Mouse (Mus musculus): ENCODE data around the gene Adprh.
"Not testable (repeated sequence)": the region's sequence is repeated elsewhere in the genome, so short reads cannot be mapped to it uniquely, and the experiment has no call there.

Adprh gene

DNA sequence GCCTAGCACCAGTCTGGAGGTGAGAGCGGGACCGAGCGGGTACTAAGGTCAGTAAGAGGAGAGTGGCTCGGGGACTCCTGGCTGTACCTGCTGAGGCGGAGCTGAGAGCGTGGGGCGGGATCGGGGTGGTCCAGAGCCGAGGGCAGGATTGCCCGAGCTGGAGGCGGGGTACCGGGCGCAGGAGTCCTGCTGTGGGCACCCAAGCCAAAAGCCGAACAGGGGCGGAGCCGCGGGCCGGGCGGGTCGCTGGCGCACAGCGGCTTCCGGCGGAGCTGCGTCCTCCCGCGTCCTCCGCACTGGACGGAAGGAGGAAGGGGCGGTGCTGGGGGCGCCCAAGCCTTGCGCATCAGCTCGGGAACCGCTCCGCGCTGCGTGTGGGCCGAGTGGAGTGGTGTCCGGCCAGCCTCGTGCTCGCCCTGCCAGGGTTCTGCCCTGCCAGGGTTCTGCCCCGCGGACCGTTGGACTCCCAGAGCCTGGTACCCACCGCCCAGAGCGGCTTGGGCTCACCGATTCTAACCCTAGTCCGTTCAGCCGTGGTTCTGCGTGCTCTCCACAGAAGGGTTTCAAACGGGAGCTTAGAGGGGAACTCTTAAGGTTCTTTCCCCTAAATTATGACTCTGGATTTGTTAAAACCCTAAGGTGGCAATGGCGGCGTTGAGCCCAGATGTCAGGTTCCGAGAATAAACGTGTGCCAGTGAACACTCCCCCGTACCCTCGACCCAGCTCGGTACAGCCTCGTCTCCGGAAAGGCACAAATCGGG lies at the start of gene Adprh:
Gene Adprh, minus strand, starts transcription at position 262 of the 761 bp plus-strand sequence.
- peak; percentile 98 for DNase-seq (ENCODE audit: extremely low read depth, insufficient read length, low spot score)

DNA sequence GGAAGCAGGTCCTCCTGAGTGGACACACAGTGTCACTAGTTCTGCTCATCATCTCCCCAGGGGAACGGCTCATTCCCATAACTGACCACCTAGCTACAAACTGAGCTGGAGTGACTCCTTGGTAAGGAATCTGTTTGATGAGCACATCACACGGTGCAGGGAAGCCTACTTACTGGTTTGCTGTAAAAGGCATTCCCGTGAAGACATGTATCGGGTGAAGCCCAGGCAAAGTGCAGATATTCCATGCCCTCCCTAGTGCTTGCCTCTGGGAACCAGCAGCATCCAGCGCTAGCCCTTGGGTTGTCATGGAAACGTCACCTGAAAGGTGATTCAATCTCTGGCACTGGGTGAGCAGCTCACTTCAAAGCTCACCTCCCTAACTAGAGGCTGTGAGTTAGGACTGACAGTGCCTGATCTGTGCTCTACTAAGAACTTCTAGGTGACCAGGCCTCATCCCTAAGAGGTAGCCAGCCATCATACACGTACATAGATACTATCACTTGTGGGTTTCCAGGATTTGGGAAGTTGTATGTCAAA lies 44.2 kb upstream of the Adprh start:
- no peak for DNase-seq (ENCODE audit: extremely low read depth, insufficient read length, low spot score)

DNA sequence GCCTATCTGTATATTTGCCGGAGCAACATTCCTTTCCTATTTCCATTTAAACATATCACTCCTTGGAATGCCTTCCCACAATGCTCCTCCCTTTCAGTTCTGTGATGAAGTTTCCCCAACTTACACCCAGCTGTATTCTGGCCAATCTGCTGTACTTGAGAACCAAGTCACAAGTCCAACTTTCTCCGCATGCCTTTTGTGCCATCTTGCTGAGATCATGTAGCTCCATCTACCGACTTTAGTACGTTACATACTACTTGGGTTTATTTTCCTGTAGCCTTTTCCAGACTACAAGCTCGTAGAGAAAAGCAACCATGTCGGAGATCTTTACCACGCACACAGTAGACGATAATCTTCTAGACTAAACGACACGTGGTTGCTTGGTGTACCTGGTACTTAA lies 41.4 kb upstream of the Adprh start:
- no peak for DNase-seq (ENCODE audit: extremely low read depth, insufficient read length, low spot score)

DNA sequence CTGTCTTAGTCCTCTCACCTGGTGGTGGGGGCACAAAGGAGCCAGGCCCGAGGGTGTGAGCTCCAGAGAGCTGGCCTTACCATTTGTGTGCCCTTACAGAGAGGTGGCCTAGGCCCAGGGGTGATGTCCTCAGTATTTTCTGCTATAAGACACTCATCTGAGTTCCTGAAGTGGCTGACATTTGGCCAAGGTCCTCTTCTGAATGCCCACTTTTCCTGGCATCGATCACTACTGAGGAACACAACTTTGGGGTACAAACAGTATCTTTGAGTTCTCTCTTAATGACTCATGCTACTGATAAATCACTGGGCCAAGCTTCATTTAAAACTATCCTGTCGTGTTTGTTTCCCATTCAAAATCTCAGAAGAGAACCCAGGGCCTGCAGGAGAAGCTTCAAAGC lies 40.0 kb upstream of the Adprh start:
- DNase-seq (ENCODE audit: extremely low read depth, insufficient read length, low spot score), result no peak

DNA sequence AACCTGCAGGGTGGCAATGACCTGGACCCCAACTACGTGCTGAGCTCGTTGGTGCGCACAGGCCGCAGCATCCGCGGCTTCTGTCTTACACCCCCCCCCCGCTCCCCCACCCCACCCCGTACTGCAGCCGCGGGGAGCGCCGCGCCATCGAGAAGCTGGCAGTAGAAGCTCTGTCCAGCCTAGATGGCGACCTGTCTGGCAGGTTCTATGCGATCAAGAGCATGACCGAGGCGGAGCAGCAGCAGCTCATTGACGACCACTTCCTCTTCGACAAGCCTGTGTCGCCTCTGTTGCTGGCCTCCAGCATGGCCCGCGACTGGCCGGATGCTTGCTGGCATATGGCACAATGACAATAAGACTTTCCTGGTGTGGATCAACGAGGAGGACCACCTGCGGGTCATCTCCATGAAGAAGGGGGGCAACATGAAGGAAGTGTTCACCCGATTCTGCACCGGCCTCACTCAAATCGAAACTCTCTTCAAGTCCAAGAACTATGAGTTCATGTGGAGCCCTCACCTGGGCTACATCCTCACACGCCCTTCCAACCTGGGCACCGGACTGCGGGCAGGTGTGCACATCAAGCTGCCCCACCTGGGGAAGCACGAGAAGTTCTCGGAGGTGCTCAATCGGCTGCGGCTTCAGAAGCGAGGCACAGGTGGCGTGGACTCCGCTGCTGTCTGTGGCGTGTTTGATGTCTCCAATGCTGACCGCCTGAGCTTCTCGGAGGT lies 31.2 kb upstream of the Adprh start:
- DNase-seq (ENCODE audit: extremely low read depth, insufficient read length, low spot score), result no peak

DNA sequence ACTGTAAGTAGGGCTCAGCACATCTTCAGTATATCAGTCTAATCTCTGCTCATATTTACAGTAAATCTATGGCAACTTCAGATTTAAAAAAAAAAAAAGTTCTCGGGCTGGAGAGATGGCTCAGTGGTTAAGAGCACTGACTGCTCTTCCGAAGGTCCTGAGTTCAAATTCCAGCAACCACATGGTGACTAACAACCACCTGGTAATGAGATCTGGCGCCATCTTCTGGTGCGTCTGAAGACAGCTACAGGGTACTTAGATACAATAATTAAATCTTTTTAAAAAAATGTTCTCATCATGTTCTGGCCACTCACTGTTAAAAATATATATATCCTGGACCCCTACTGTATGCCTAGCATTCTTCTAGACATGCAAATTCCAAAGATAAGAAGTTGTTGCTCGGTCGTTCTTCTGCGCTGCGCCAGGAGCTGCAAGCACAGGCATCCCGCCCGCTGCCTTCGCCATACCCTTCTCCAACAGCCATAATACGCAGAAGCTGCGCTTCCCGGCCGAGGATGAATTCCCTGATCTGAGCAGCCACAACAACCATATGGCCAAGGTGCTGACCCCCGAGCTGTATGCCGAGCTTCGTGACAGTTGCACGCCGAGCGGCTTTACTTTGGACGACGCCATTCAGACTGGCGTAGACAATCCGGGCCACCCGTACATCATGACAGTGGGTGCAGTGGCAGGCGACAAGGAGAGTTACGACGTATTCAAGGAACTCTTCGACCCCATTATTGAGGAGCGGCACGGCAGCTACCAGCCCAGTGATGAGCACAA lies 30.5 kb upstream of the Adprh start:
- no peak for DNase-seq (ENCODE audit: extremely low read depth, insufficient read length, low spot score)

DNA sequence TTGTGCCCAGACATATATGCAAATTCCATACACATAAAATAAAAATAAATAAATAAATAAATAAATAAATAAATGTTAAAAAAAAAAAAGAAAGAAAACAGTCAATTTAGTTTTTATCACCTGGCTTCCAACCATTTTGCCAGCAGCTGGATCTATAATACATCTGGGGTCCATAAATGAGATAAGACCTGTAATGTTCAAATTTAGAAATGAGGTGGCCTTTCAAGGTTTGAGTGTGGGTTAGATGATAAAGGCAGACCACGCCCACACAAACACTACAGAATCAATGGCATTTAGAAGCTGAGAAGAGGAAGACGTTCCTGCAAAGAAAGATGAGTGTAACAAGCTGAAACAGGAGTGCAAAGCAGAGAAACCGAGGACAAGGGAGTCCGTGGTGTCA lies 28.8 kb upstream of the Adprh start:
- no peak for DNase-seq (ENCODE audit: extremely low read depth, insufficient read length, low spot score)

DNA sequence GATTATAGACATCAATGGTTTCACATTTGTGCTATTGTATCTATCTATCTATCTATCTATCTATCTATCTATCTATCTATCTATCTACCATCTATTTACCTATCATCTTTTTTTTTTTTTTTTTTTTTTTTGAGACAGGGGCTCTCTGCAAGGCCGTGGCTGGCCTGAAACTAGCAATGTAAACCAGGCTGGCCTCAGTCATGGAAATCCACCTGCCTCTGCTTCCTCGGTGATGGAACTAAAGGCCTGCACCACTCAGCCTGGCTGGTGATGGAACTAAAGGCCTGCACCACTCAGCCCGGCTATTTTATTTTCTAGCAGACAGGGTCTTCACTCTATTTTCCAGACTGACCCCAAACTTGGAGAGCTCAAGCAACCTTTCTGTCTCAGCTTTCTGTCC lies 25.8 kb upstream of the Adprh start:
- no peak for DNase-seq (ENCODE audit: extremely low read depth, insufficient read length, low spot score)

DNA sequence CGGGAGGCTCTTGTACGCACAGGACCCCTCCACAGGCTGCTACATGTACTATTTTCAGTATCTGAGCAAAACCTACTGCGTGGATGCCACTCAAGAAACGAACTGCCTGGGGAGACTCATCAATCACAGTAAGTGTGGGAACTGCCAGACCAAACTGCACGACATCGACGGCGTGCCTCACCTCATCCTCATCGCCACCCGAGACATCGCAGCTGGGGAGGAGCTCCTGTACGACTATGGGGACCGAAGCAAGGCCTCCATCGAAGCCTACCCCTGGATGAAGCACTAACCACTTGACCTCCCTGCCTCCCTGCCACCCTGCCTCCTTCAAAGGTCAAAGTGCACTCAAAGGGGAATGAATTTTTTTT lies 24.7 kb upstream of the Adprh start:
- DNase-seq (ENCODE audit: extremely low read depth, insufficient read length, low spot score), result not testable (repeated sequence)

DNA sequence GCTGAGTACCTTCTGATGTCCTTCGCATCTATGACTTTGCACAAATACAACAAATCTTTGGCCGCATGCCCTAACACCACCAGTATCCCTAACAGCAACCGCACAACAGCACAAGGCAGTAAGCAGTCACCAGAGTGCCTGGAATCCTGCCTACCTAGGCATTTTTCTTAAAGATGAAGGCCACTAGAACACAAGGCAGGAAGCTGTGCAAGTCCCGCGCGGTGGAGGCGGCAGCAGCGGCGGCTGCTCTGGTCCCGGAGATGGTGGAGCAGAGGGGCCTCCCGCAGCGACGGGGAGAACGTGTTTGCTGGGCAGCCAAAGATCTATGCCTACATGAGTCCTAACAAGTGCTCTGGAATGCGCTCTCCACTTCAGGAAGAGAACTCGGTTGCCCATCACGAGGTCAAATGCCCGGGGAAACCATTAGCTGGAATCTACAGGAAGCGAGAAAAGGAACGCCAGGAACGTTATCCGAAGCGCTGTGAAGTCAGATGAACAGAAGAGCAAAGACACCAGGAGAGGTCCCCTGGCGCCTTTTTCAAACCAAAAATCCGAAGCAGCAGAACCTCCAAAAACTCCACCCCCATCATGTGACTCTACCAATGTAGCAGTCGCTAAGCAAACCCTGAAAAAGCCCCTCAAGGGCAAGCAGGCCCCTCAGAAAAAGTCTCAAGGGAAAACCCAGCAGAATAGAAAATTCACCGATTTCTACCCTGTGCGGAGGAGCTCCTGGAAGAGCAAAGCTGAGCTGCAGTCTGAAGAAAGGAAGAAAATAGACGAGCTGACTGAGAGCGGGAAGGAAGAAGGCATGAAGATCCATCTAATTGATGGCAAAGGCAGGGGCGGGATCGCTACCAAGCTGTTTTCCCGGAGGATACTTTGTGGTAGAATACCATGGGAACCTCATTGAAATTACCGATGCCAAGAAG lies 24.1 kb upstream of the Adprh start:
- DNase-seq (ENCODE audit: extremely low read depth, insufficient read length, low spot score), result no peak

DNA sequence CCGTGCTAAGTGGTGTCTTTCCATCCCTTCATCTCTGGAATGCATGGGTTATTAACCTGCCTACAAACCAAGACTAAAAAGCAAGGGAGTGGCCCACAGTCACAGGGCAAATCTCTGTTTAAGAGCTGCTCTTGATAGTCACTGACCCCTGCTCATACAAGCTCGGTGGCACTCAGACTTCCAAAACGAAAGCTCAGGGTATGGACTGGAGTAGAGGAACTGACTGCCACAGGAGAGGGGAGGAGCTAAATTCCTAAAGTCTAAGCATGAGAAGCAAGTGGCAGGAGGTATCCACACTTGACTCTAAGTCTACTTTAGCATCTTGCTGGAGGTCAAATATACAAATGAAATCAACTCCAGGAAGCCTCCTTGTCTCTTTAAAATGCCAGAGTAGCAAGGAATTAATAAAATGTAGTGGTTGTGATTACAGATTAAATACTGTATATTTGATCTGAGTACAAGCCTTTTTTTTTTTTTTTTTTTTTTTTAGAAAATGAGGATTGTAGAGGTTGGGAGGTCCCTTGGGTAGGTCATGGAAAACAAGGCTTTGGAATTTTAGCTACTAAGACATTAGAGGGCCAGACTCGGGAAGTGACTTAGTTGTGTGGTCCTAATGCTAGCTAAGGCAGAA lies 23.3 kb upstream of the Adprh start:
- DNase-seq (ENCODE audit: extremely low read depth, insufficient read length, low spot score), result no peak

DNA sequence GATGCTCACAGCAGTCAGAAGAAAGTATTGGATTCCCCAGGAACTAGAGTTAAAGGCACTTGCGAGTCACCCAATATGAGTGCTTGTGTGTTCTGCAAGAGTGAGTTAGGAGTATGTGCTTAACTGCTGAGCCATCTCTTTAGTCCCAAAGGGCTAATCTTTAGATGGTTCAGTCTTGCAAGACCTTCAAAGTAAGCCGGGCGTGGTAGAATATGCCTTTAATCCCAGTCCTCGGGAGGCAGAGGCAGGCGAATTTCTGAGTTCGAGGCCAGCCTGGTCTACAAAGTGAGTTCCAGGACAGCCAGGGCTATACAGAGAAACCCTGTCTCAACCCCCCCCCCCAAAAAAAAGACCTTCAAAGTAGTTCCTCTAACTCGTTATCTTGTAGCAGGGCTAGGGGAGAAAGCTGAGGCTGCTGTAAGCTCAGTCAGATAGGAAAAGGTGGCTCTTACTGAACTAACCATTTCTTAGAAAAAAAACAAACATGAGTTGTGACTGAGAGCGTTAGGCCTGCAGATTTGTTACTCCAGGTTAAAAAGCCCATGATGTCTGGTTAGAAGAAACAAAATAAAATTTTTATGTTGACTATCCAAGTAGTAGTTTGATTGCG lies 22.3 kb upstream of the Adprh start:
- no peak for DNase-seq (ENCODE audit: extremely low read depth, insufficient read length, low spot score)

DNA sequence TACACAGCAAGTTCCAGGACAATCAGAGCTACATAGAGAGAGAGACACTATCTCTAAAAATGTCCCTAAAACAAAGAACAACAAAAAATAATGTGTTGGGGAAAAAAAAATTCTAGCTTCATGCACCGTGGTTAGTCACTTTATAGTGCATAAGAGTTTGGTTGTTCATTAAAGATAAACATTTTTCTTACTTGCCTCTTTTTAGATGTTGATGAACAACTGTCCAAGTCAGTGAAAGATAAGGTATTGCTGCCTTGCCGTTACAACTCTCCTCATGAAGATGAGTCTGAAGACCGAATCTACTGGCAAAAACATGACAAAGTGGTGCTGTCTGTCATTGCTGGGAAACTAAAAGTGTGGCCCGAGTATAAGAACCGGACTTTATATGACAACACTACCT lies 21.2 kb upstream of the Adprh start:
- DNase-seq (ENCODE audit: extremely low read depth, insufficient read length, low spot score), result no peak

DNA sequence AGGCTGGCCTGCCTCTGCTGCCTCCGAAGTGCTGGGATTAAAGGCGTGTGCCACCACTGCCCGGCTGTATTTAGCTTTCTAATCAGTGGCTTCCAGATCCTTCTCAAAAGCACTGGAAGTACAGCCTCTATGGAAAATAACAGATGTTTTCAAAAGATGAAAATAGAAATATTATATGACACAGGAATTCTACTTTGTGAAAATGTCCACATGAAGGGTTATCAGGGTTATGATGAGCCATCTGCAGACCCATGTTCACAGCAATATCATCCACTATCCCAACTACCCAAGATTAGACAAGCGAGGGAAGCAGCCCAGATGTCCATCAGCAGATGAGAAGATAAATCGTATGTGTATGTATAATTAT lies 20.0 kb upstream of the Adprh start:
- no peak for DNase-seq (ENCODE audit: extremely low read depth, insufficient read length, low spot score)

DNA sequence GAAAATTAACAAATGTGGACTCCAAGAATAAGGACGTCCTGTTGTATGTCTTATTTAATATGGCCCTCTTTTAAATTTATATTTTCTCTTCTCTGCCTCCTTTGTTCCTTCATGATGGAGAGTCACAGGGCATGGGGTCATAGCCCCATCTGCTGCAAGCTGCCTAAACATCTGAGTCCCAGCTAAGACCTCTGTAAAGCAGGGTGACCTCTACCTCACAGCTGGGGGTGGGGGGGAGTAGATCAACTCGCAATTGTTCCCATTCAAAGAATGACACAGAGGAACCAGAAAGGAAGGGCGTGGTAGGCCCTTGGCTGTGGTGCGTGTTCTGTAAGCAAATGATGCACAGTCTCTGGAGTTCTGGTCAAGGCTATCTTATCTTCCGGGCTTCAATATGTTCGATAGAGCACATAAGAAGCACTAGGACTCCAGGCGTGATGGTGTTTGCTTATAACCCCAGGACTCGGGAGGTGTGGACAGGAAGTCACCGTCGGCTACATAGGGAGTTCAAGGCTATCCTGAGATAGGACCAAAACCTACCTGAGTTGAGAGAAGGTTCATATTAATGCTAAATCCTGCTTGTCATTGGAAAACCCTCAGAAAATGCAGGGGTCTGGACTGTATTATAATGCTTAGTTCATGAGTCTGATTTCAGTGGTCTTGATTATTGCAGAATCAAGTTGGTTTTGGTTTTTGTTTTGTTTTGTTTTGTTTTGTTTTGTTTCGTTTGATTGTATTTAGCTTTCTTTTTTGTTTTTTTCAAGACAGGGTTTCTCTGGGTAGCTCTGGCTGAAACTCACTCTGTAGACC lies 19.4 kb upstream of the Adprh start:
- no peak for DNase-seq (ENCODE audit: extremely low read depth, insufficient read length, low spot score)

DNA sequence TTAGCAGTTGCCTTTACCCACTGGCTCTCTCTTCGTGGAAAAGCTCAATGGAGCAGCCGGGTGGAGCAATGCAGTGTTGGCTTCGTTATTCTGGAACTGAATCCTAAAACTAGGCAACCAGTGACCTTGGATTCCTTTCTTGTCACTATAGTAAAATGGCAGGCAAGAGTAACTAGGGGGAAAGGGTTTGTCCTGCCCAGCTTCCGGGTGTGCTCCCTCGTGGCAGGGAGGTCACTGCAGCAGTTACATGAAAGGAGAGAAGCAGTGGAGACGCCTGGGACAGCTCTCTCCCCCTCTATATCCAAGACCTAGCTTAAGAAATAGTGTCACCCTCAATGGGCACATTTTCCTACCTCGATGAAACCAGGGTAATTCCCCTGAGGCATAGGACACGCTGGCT lies 16.9 kb upstream of the Adprh start:
- DNase-seq (ENCODE audit: extremely low read depth, insufficient read length, low spot score), result no peak

DNA sequence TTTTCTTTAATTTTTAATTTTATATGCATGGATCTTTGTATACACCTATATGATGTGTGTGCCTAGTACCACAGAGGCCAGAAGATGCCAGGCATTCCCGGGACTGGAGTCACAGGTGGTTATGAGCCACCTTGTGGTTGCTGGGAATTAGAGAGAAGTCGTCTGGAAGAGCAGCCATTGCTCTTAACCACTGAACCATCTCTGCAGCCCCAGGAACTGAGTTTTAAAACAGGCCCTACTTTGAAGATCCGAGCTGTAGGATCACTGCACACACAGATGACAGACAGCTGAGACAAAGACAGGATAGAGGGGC lies 16.2 kb upstream of the Adprh start:
- DNase-seq (ENCODE audit: extremely low read depth, insufficient read length, low spot score), result no peak

DNA sequence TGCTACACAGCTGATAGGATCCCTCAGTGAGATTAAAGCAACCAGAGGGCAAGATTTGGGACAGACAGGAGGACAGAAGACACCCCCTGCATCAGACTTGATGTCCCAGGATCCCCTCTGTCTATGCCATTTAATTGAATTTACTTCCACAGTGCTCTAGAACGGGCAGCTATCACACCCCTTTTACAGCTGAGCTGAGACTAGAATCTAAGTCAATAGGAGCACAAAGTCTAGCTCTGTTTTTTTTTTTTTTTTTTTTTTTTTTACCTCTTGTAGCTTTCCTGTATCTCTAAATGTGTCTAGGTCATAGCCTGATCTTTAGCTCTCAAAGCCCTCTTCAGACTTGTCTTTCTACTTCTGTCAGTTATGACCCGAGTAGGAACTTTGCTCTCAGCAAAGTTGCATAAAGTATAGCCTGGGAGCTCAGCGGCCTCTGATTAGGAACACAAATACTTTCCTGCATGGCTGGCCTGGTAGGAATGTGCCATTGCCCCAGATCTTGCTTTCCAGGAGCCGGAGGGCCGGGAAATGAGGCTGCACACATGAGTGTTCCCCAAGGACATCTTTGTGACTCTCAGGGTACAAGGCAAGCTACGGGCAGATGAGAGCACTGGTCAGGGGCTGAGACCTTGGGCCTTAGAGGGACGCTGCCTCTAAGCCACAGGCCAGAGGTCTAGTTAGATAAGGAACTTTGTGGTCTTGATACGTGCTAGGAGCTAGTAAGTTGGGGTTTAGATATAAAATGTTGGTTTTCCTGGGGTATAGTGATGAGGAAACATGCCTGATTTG lies 15.6 kb upstream of the Adprh start:
- no peak for DNase-seq (ENCODE audit: extremely low read depth, insufficient read length, low spot score)
